Mouse (Mus musculus): ENCODE data around the gene Fanca.

DNA sequence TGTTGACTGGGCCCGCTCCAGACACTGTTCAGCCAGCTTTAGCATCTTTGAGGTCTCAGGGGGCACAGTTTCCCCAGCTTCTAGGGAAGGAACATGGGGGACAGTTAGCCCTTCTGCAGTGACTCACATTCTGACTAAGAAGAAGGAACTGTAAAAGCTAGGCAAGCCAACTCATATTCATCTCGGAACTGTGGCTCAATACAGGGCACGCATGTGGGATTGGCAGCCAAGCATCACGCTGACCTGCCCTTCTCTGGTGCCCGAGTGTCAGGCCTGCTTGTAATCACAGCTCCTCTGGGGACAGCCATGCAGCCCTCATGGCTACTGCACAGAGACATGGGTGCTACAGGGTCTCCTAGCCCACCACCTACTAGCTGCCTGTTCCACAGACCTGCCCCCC is 67.4 kb downstream of the Fanca start:
- TF ChIP-seq CTCF (IDR thresholded peaks at IDR 0.05; ENCODE audit: low read depth), result no peak
- no peak for TF ChIP-seq EP300 (IDR thresholded peaks at IDR 0.05; ENCODE audit: low read depth)

Measured in liver, embryonic 14.5 days (tissue).